Mouse (Mus musculus): ENCODE results near the gene Crmp1. TPM values are rescaled to one million over a fixed set of nuclear protein-coding genes. Genes with fewer than 3 reads are reported as not detected.
A peak's percentile ranks its signal among the peaks of the same experiment; 100 is the strongest.

Gene Crmp1
- total RNA-seq (2014; fragmentation: Nextera tagmentation) (not detected in 2 replicates), total RNA-seq (2017) (not detected in 2 replicates)

- peak; percentile 54 for ATAC-seq (replicated peaks; ENCODE audit: poor library complexity, severe bottlenecking)
Observed at GRCm38 (mm10) chr5:37241651-37242151, at the start of gene Crmp1. Gene Crmp1 (plus strand): TSS chr5:37241940.

- ATAC-seq (replicated peaks; ENCODE audit: poor library complexity, severe bottlenecking), result no peak
Observed at GRCm38 (mm10) chr5:37196196-37196595, 45.5 kb upstream of the Crmp1 start.

- no peak for ATAC-seq (replicated peaks; ENCODE audit: poor library complexity, severe bottlenecking)
Observed at GRCm38 (mm10) chr5:37196666-37197250, 45.0 kb upstream of the Crmp1 start.

- ATAC-seq (replicated peaks; ENCODE audit: poor library complexity, severe bottlenecking), result no peak
Observed at GRCm38 (mm10) chr5:37197423-37197822, 44.3 kb upstream of the Crmp1 start.

- ATAC-seq (replicated peaks; ENCODE audit: poor library complexity, severe bottlenecking), result no peak
Observed at GRCm38 (mm10) chr5:37198011-37198688, 43.6 kb upstream of the Crmp1 start.

GRCm38 (mm10) chr5:37202285-37202684, 39.5 kb upstream of the Crmp1 start:
- no peak for ATAC-seq (replicated peaks; ENCODE audit: poor library complexity, severe bottlenecking)

GRCm38 (mm10) chr5:37204886-37205285, 36.9 kb upstream of the Crmp1 start:
- ATAC-seq (replicated peaks; ENCODE audit: poor library complexity, severe bottlenecking), result no peak

- no peak for ATAC-seq (replicated peaks; ENCODE audit: poor library complexity, severe bottlenecking)
Observed at GRCm38 (mm10) chr5:37205420-37205819, 36.3 kb upstream of the Crmp1 start.

GRCm38 (mm10) chr5:37206364-37206763, 35.4 kb upstream of the Crmp1 start:
- ATAC-seq (replicated peaks; ENCODE audit: poor library complexity, severe bottlenecking), result no peak

- no peak for ATAC-seq (replicated peaks; ENCODE audit: poor library complexity, severe bottlenecking)
Observed at GRCm38 (mm10) chr5:37212938-37213708, 28.6 kb upstream of the Crmp1 start.

GRCm38 (mm10) chr5:37213709-37214103, 28.0 kb upstream of the Crmp1 start:
- no peak for ATAC-seq (replicated peaks; ENCODE audit: poor library complexity, severe bottlenecking)

- ATAC-seq (replicated peaks; ENCODE audit: poor library complexity, severe bottlenecking), result no peak
Observed at GRCm38 (mm10) chr5:37214614-37215013, 27.1 kb upstream of the Crmp1 start.

GRCm38 (mm10) chr5:37215276-37215675, 26.5 kb upstream of the Crmp1 start:
- ATAC-seq (replicated peaks; ENCODE audit: poor library complexity, severe bottlenecking), result no peak

GRCm38 (mm10) chr5:37219615-37220014, 22.1 kb upstream of the Crmp1 start:
- no peak for ATAC-seq (replicated peaks; ENCODE audit: poor library complexity, severe bottlenecking)

GRCm38 (mm10) chr5:37220575-37220974, 21.2 kb upstream of the Crmp1 start:
- ATAC-seq (replicated peaks; ENCODE audit: poor library complexity, severe bottlenecking), result no peak

- no peak for ATAC-seq (replicated peaks; ENCODE audit: poor library complexity, severe bottlenecking)
Observed at GRCm38 (mm10) chr5:37221563-37221962, 20.2 kb upstream of the Crmp1 start.

GRCm38 (mm10) chr5:37222316-37222715, 19.4 kb upstream of the Crmp1 start:
- no peak for ATAC-seq (replicated peaks; ENCODE audit: poor library complexity, severe bottlenecking)

- no peak for ATAC-seq (replicated peaks; ENCODE audit: poor library complexity, severe bottlenecking)
Observed at GRCm38 (mm10) chr5:37225708-37226107, 16.0 kb upstream of the Crmp1 start.

- ATAC-seq (replicated peaks; ENCODE audit: poor library complexity, severe bottlenecking), result no peak
Observed at GRCm38 (mm10) chr5:37227956-37228680, 13.6 kb upstream of the Crmp1 start.

- ATAC-seq (replicated peaks; ENCODE audit: poor library complexity, severe bottlenecking), result no peak
Observed at GRCm38 (mm10) chr5:37228894-37229293, 12.8 kb upstream of the Crmp1 start.
